Mouse (Mus musculus): ENCODE data around the gene Vinac1. TPM values are rescaled to one million over a fixed set of nuclear protein-coding genes. Genes with fewer than 3 reads are reported as not detected.
"Not testable (repeated sequence)": the region's sequence is repeated elsewhere in the genome, so short reads cannot be mapped to it uniquely, and the experiment has no call there.

Gene Vinac1
- polyA plus RNA-seq, 1 experiment from 2014 or later: 0.08 TPM

GRCm38 (mm10) chr2:129038937-129039631 lies 8.9 kb downstream of the Vinac1 start:
- H3K4me3 ChIP-seq: peak overlapping the region; percentile 52
- peak overlapping the region; percentile 96 for H3K4me2 ChIP-seq
- peaks cover 59% of the 10 kb centered on the region for H3K27me3 ChIP-seq (replicated peaks)
- 3% methylated on average over 62 of the region's 62 CpGs for WGBS
- H3K36me3 ChIP-seq: no peaks in the 10 kb centered on the region
- ATAC-seq (ENCODE audit: insufficient number of reproducible peaks, low FRiP score): no peak
- peak overlapping the region; percentile 28 for H3K9ac ChIP-seq
- H3K4me1 ChIP-seq (replicated peaks): peaks cover 15% of the 10 kb centered on the region
- no peaks in the 10 kb centered on the region for H3K9me3 ChIP-seq (replicated peaks)
- H3K27ac ChIP-seq (ENCODE audit: poor library complexity, severe bottlenecking): no peak overlapping the region

GRCm38 (mm10) chr2:129038426-129038936 lies 9.5 kb downstream of the Vinac1 start:
- H3K27me3 ChIP-seq (replicated peaks): peaks cover 59% of the 10 kb centered on the region
- peaks cover 15% of the 10 kb centered on the region for H3K4me1 ChIP-seq (replicated peaks)
- peak overlapping the region; percentile 96 for H3K4me2 ChIP-seq
- no peak overlapping the region for H3K27ac ChIP-seq (ENCODE audit: poor library complexity, severe bottlenecking)
- peak overlapping the region; percentile 28 for H3K9ac ChIP-seq
- H3K36me3 ChIP-seq: no peaks in the 10 kb centered on the region
- no peak for ATAC-seq (ENCODE audit: insufficient number of reproducible peaks, low FRiP score)
- H3K9me3 ChIP-seq (replicated peaks): no peaks in the 10 kb centered on the region
- H3K4me3 ChIP-seq: peak overlapping the region; percentile 52
- 12% methylated on average over 15 of the region's 15 CpGs for WGBS

- 75% methylated on average over 5 of the region's 5 CpGs for WGBS
- Histone ChIP-seq H3K4me3 (no peak overlapping the region), H3K36me3 (no peaks in the 10 kb centered on the region), H3K4me1 (replicated peaks) (peaks cover 15% of the 10 kb centered on the region), H3K27me3 (replicated peaks) (peaks cover 38% of the 10 kb centered on the region), H3K27ac (ENCODE audit: poor library complexity, severe bottlenecking) (no peak overlapping the region), H3K4me2 (no peak overlapping the region), H3K9me3 (replicated peaks) (no peaks in the 10 kb centered on the region), H3K9ac (no peak overlapping the region)
- ATAC-seq (ENCODE audit: insufficient number of reproducible peaks, low FRiP score): no peak
Observed at GRCm38 (mm10) chr2:129035381-129035780, 12.6 kb downstream of the Vinac1 start.

- ATAC-seq (ENCODE audit: insufficient number of reproducible peaks, low FRiP score): no peak
Observed at GRCm38 (mm10) chr2:129024820-129025219, 23.2 kb downstream of the Vinac1 start.

GRCm38 (mm10) chr2:129020106-129020505 lies 27.9 kb downstream of the Vinac1 start:
- Histone ChIP-seq H3K4me1 (replicated peaks) (no peaks in the 10 kb centered on the region), H3K4me3 (no peak overlapping the region), H3K27ac (ENCODE audit: poor library complexity, severe bottlenecking) (no peak overlapping the region), H3K36me3 (no peaks in the 10 kb centered on the region), H3K4me2 (no peak overlapping the region), H3K9ac (no peak overlapping the region), H3K27me3 (replicated peaks) (no peaks in the 10 kb centered on the region), H3K9me3 (replicated peaks) (no peaks in the 10 kb centered on the region)
- ATAC-seq (ENCODE audit: insufficient number of reproducible peaks, low FRiP score): no peak
- WGBS: 82% methylated on average over 2 of the region's 2 CpGs

More at GRCm38 (mm10) chr2:129024820-129025219, 23.2 kb downstream of the Vinac1 start:
- no peak overlapping the region for H3K27ac ChIP-seq (ENCODE audit: poor library complexity, severe bottlenecking)
- no peaks in the 10 kb centered on the region for H3K36me3 ChIP-seq
- no peaks in the 10 kb centered on the region for H3K4me1 ChIP-seq (replicated peaks)
- no peaks in the 10 kb centered on the region for H3K27me3 ChIP-seq (replicated peaks)
- H3K9me3 ChIP-seq (replicated peaks): no peaks in the 10 kb centered on the region
- no peak overlapping the region for H3K9ac ChIP-seq
- H3K4me2 ChIP-seq: no peak overlapping the region
- 76% methylated on average over 9 of the region's 9 CpGs for WGBS
- H3K4me3 ChIP-seq: no peak overlapping the region

GRCm38 (mm10) chr2:129008867-129009266 lies 39.1 kb downstream of the Vinac1 start:
- not testable (repeated sequence) for H3K9ac ChIP-seq; H3K27ac ChIP-seq (ENCODE audit: poor library complexity, severe bottlenecking); H3K4me3 ChIP-seq; H3K36me3 ChIP-seq; H3K4me1 ChIP-seq (replicated peaks); H3K27me3 ChIP-seq (replicated peaks); H3K9me3 ChIP-seq (replicated peaks); H3K4me2 ChIP-seq; ATAC-seq (ENCODE audit: insufficient number of reproducible peaks, low FRiP score)
- WGBS: 67% methylated on average over 2 of the region's 2 CpGs

- no peak for ATAC-seq (ENCODE audit: insufficient number of reproducible peaks, low FRiP score)
- Histone ChIP-seq H3K36me3 (no peaks in the 10 kb centered on the region), H3K9me3 (replicated peaks) (no peaks in the 10 kb centered on the region), H3K4me3 (no peak overlapping the region), H3K4me2 (no peak overlapping the region), H3K9ac (no peak overlapping the region), H3K27ac (ENCODE audit: poor library complexity, severe bottlenecking) (no peak overlapping the region), H3K27me3 (replicated peaks) (no peaks in the 10 kb centered on the region), H3K4me1 (replicated peaks) (no peaks in the 10 kb centered on the region)
- 70% methylated on average over 4 of the region's 4 CpGs for WGBS
Observed at GRCm38 (mm10) chr2:129006194-129006749, 41.7 kb downstream of the Vinac1 start.

- no peaks in the 10 kb centered on the region for H3K36me3 ChIP-seq
- no peak overlapping the region for H3K4me3 ChIP-seq
- H3K27me3 ChIP-seq (replicated peaks): no peaks in the 10 kb centered on the region
- H3K27ac ChIP-seq (ENCODE audit: poor library complexity, severe bottlenecking): no peak overlapping the region
- no peak overlapping the region for H3K4me2 ChIP-seq
- H3K4me1 ChIP-seq (replicated peaks): no peaks in the 10 kb centered on the region
- ATAC-seq (ENCODE audit: insufficient number of reproducible peaks, low FRiP score): no peak
- H3K9ac ChIP-seq: no peak overlapping the region
- H3K9me3 ChIP-seq (replicated peaks): no peaks in the 10 kb centered on the region
Observed at GRCm38 (mm10) chr2:129004872-129005271, 43.1 kb downstream of the Vinac1 start.

GRCm38 (mm10) chr2:128984746-128985145 lies 63.2 kb downstream of the Vinac1 start:
- WGBS: 83% methylated on average over 3 of the region's 3 CpGs
- H3K9ac ChIP-seq: no peak overlapping the region
- H3K27me3 ChIP-seq (replicated peaks): no peaks in the 10 kb centered on the region
- H3K4me1 ChIP-seq (replicated peaks): peaks cover 6% of the 10 kb centered on the region; the same call in 1 of the 2 replicates
- H3K9me3 ChIP-seq (replicated peaks): no peaks in the 10 kb centered on the region; the same call in 1 of the 2 replicates
- no peaks in the 10 kb centered on the region for H3K36me3 ChIP-seq
- ATAC-seq (ENCODE audit: insufficient number of reproducible peaks, low FRiP score): no peak
- H3K4me3 ChIP-seq: no peak overlapping the region
- H3K4me2 ChIP-seq: no peak overlapping the region
- H3K27ac ChIP-seq (ENCODE audit: poor library complexity, severe bottlenecking): no peak overlapping the region

GRCm38 (mm10) chr2:128975572-128975971 lies 72.4 kb downstream of the Vinac1 start:
- Histone ChIP-seq H3K4me2 (no peak overlapping the region), H3K9me3 (replicated peaks) (no peaks in the 10 kb centered on the region), H3K9ac (no peak overlapping the region), H3K4me1 (replicated peaks) (0 out of 2 replicates have a peak, but pooled peaks cover 3% of the 10 kb centered on the region), H3K27ac (ENCODE audit: poor library complexity, severe bottlenecking) (no peak overlapping the region), H3K36me3 (no peaks in the 10 kb centered on the region), H3K27me3 (replicated peaks) (no peaks in the 10 kb centered on the region), H3K4me3 (no peak overlapping the region)
- WGBS: 72% methylated on average over 4 of the region's 4 CpGs
- ATAC-seq (ENCODE audit: insufficient number of reproducible peaks, low FRiP score): no peak

Measured in heart, embryonic 12.5 days (tissue).